Comparison of ENCODE assay signal across 9 mouse cellular contexts in the genomic region with DNA sequence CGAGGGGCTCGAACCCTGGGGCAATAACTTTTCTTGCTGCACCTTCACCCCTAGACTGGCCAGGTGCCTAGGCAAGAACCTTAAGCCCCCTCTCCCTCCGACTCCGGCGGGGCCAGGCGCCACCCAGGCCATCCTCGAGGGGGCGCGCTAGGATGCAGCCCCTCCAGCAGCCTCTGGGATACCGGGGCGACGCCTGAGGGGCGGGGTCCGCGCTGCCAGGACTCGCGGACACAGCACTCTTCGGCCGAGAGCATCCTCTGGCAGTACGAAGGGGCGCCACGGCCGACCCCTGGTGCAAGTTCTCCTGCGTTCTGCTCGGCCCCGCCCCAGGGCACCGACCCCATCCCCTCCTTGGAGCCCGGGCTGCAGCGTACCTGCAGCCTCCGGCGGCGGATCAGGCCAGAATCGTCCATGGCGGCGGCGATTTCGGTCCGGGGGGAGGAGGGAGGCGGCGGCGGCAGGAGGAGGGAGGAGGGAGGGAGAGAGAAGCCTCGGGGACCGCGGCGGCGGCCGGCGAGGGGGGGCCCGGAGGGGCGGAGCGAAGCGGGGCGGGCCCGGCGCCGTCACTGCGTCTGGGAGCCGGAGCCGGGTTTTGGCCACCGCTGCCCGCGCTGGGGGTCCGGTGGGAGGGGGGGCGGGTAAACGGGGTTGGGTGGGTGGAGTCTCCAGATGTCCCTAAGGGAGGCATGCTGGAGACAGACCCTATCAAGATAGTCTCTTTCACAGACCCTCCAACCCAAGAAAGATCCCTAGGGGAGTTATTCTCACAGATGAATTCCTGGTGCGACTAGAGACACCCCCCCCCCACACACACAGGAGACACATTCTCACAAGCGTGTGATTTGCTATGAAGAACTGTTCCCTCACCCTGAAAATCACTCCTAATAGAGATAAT. TPM values are rescaled to one million over a fixed set of nuclear protein-coding genes. Genes with fewer than 3 reads are reported as not detected.
DNase-seq lines count a peak whose midpoint lies in the region; ATAC-seq lines count a peak whose summit lies in the region.
"Had no signal": no experiment of that assay in that cellular context is flagged by ENCODE, and none has a peak within 500 bp of the region (broad histone marks: within the 10 kb centered on the region; RNA-seq: fewer than 3 reads in every experiment).

No protein-coding gene starts in this region.

- H3K27ac ChIP-seq in heart, embryonic 11.5 days (ENCODE audit: low read depth, low read length) = no peak overlapping the region
- peak overlapping the region; percentile 70 for H3K27ac ChIP-seq in midbrain, embryonic 10.5 days (replicated peaks)

- 0 out of 2 replicates have a peak, but pooled peaks have one; percentile 29 for ATAC-seq in heart, embryonic 11.5 days (replicated peaks; ENCODE audit: insufficient number of reproducible peaks, low FRiP score, low TSS enrichment)

- H3K9ac ChIP-seq in heart, embryonic 11.5 days (ENCODE audit: low read depth, low read length) = no peak overlapping the region

- peak overlapping the region; percentile 75 for H3K4me2 ChIP-seq in heart, embryonic 11.5 days

- peaks cover 4% of the 10 kb centered on the region; the same call in 1 of the 2 replicates for H3K4me1 ChIP-seq in heart, embryonic 11.5 days (ENCODE audit: control insufficient read depth, insufficient read depth, low read length)
- H3K4me1 ChIP-seq in midbrain, embryonic 10.5 days = peaks cover 39% of the 10 kb centered on the region

- no peaks in the 10 kb centered on the region for H3K36me3 ChIP-seq in heart, embryonic 11.5 days (ENCODE audit: control insufficient read depth, insufficient read depth, low read length)
- no peaks in the 10 kb centered on the region for H3K36me3 ChIP-seq in midbrain, embryonic 10.5 days
- H3K36me3 ChIP-seq: G1E had no signal

- peaks cover 69% of the 10 kb centered on the region for H3K27me3 ChIP-seq in heart, embryonic 11.5 days (ENCODE audit: control insufficient read depth, insufficient read depth, low read length)
- H3K27me3 ChIP-seq in midbrain, embryonic 10.5 days (ENCODE audit: low read depth, poor library complexity, severe bottlenecking) = peaks cover 89% of the 10 kb centered on the region

- DNase-seq in heart, postnatal 36 days = no peak
- DNase-seq in B cell, adult 2 months = peak; percentile 50 to 52
- DNase-seq in cerebellum, postnatal 10 days = peak; percentile 83 to 88
- peak; percentile 19 for DNase-seq in heart, postnatal 4 days
- peak; percentile 75 for DNase-seq in midbrain, embryonic 10.5 days (ENCODE audit: low spot score)
- DNase-seq in ovary, postnatal 10 days (ENCODE audit: low spot score) = no peak
- DNase-seq in lung, postnatal 14 days = no peak

- no peaks in the 10 kb centered on the region for H3K9me3 ChIP-seq in heart, embryonic 11.5 days (replicated peaks; ENCODE audit: control insufficient read depth, low read length)
- no peaks in the 10 kb centered on the region for H3K9me3 ChIP-seq in midbrain, embryonic 10.5 days (replicated peaks)

- WGBS in heart, embryonic 11.5 days (ENCODE audit: insufficient replicate concordance) = under 1% methylated on average over 47 of the region's 67 CpGs
- 2% methylated on average over 41 of the region's 67 CpGs for WGBS in midbrain, embryonic 10.5 days

- intact Hi-C loops in heart, postnatal 36 days (cut with DNase I) = no loop called here

- H3K4me3 ChIP-seq in heart, embryonic 11.5 days (ENCODE audit: low read depth, low read length) = peak overlapping the region; percentile 43
- H3K4me3 ChIP-seq in midbrain, embryonic 10.5 days = peak overlapping the region; percentile 79

RNA-seq across cellular contexts. Expression of a gene that starts 0.9 kb away (rescaled TPM):
- polyA plus RNA-seq in heart, embryonic 11.5 days (2014; fragmentation: Nextera tagmentation; extraction: Ambion mirVana) = not detected in 2 replicates
- total RNA-seq in heart, postnatal 36 days (2021) = not detected
- not detected for total RNA-seq in heart, postnatal 4 days (2021)
- 0.62 and 1.2 TPM in 2 replicates for polyA plus RNA-seq in midbrain, embryonic 10.5 days (2016; fragmentation: Nextera tagmentation; extraction: Ambion mirVana)
- polyA plus RNA-seq: G1E had no signal

RNA-seq across cellular contexts. Expression of a gene that starts 8.7 kb away (rescaled TPM):
- polyA plus RNA-seq in heart, embryonic 11.5 days (2014; fragmentation: Nextera tagmentation; extraction: Ambion mirVana) = 0.27 TPM in 1 of 2 replicates, not detected in the other
- under 1 TPM; 0.11 to 0.14 TPM for total RNA-seq in heart, postnatal 36 days (2021)
- under 1 TPM; 0.09 to 0.24 TPM for total RNA-seq in heart, postnatal 4 days (2021)
- 3.2 and 8.4 TPM in 2 replicates for polyA plus RNA-seq in midbrain, embryonic 10.5 days (2016; fragmentation: Nextera tagmentation; extraction: Ambion mirVana)

RNA-seq across cellular contexts. Expression of a gene that starts 23.4 kb away (rescaled TPM):
- not detected in 2 replicates for polyA plus RNA-seq in heart, embryonic 11.5 days (2014; fragmentation: Nextera tagmentation; extraction: Ambion mirVana)
- 1 to 10 TPM in 1 of 2 experiments, not detected in 1; 1.0 TPM for total RNA-seq in heart, postnatal 36 days (2021)
- 1 to 10 TPM in 1 of 2 experiments, not detected in 1; 1.5 TPM for total RNA-seq in heart, postnatal 4 days (2021)
- polyA plus RNA-seq in midbrain, embryonic 10.5 days (2016; fragmentation: Nextera tagmentation; extraction: Ambion mirVana) = not detected in 2 replicates
- total RNA-seq: G1E had no signal
- polyA plus RNA-seq: G1E had no signal

RNA-seq across cellular contexts. Expression of a gene that starts 23.5 kb away (rescaled TPM):
- 862 and 992 TPM in 2 replicates for polyA plus RNA-seq in heart, embryonic 11.5 days (2014; fragmentation: Nextera tagmentation; extraction: Ambion mirVana)
- total RNA-seq in heart, postnatal 36 days (2021) = 100 to 1,000 TPM; 633 to 676 TPM
- total RNA-seq in heart, postnatal 4 days (2021) = 100 to 1,000 TPM; 678 to 716 TPM
- polyA plus RNA-seq in midbrain, embryonic 10.5 days (2016; fragmentation: Nextera tagmentation; extraction: Ambion mirVana) = 1,203 and 1,278 TPM in 2 replicates

RNA-seq across cellular contexts. Expression of a gene that starts 23.7 kb away (rescaled TPM):
- 95.9 and 106 TPM in 2 replicates for polyA plus RNA-seq in heart, embryonic 11.5 days (2014; fragmentation: Nextera tagmentation; extraction: Ambion mirVana)
- total RNA-seq in heart, postnatal 36 days (2021) = 10 to 100 TPM; 48.6 to 56.7 TPM
- 10 to 100 TPM; 61.8 to 69.1 TPM for total RNA-seq in heart, postnatal 4 days (2021)
- polyA plus RNA-seq in midbrain, embryonic 10.5 days (2016; fragmentation: Nextera tagmentation; extraction: Ambion mirVana) = 136 and 158 TPM in 2 replicates

Comparison
In these comparisons a context has a peak if more than half of its experiments do, and no peak if none do; other contexts are left out.
1. DNase-seq: peak in B cell, adult 2 months (2 of 2), cerebellum, postnatal 10 days (2 of 2), heart, postnatal 4 days (single experiment) and midbrain, embryonic 10.5 days (single experiment); none in heart, postnatal 36 days (0 of 2), ovary, postnatal 10 days (single experiment) and lung, postnatal 14 days (single experiment).